Mouse (Mus musculus): ENCODE data around the gene Zfp574.
A peak's percentile ranks its signal among the peaks of the same experiment; 100 is the strongest.

Gene Zfp574

DNA sequence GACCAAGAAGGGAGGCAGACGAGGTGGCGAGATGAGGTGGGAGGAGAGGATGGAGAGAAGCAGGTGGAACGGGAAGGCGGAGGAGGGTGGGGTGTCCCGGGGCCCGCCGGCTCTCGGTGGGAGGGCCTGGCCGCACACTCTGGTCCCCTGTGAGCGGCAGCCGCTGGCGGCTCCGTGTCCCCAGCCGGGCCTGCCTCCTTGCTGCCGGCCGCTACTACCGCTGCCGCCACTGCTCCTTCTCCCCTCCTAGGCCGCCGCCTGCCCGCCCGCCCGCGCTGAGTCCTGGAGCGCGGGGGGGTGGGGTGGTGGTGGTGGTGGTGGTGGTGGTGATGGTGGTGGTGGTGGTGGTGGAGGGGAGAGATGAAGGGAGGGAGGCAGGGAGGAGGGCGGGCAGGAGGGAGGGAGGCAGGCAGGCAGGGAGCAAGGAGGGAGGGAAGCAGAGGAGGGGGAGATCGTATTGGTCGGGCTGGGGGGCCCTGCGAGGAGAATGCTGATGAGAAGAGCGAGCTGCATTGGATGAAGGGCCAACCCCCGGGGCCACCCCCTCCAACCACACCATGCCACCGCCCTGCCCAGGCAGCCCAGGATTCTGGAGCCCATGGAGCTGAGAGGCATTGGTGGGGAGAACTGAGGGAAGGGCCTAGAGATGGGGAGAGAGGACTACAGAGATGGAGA is 486 bp downstream of the Zfp574 start:
- no peak for DNase-seq (ENCODE audit: low spot score in 2 of 2)

- no peak for DNase-seq (ENCODE audit: low spot score in 2 of 2)
Observed at GRCm38 (mm10) chr7:25073924-25074323, 1.6 kb downstream of the Zfp574 start.

DNA sequence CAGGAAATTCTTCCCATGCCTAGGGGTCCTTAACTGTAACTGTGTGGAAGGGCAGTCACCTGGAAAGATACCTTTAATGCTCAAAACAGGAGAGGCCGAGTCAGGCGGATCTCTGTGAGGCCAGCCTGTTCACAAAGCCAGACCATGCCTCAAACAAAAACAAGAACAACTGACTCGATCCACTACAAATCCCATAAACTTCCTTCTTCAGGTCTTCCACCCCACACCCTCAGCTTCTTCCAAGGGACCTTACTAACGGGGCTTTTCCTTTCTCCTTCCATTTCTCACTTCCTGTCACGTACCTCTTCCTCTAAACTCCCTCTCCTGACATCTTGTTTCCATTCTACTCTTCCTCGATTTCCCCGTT is 3.9 kb downstream of the Zfp574 start:
- DNase-seq (ENCODE audit: low spot score in 2 of 2): no peak

GRCm38 (mm10) chr7:25076663-25077413 is 4.5 kb downstream of the Zfp574 start:
- peak; percentile 97 to 98 for DNase-seq (ENCODE audit: low spot score in 2 of 2)

- no peak for DNase-seq (ENCODE audit: low spot score in 2 of 2)
Observed at GRCm38 (mm10) chr7:25077414-25077755, 5.0 kb downstream of the Zfp574 start.

GRCm38 (mm10) chr7:25079496-25080026 is 7.2 kb downstream of the Zfp574 start:
- DNase-seq (ENCODE audit: low spot score in 2 of 2): no peak

DNA sequence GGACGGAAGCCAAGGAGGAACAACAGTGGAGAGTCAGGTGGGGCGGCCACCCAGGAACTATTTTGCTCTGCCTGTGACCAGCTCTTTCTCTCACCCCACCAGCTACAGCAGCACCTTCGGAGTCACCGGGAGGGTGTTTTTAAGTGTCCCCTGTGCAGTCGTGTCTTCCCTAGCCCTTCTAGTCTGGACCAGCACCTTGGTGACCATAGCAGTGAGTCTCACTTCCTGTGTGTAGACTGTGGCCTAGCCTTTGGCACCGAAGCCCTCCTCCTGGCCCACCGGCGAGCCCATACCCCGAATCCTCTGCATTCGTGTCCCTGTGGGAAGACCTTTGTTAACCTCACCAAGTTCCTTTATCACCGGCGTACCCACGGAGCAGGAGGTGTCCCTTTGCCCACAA is 8.1 kb downstream of the Zfp574 start:
- no peak for DNase-seq (ENCODE audit: low spot score in 2 of 2)

GRCm38 (mm10) chr7:25082510-25082909 is 10.1 kb downstream of the Zfp574 start:
- DNase-seq (ENCODE audit: low spot score in 2 of 2): no peak

- DNase-seq (ENCODE audit: low spot score in 2 of 2): no peak
Observed at GRCm38 (mm10) chr7:25084621-25085020, 12.3 kb downstream of the Zfp574 start.

- no peak for DNase-seq (ENCODE audit: low spot score in 2 of 2)
Observed at GRCm38 (mm10) chr7:25086656-25087055, 14.3 kb downstream of the Zfp574 start.

GRCm38 (mm10) chr7:25087256-25087912 is 15.0 kb downstream of the Zfp574 start:
- no peak for DNase-seq (ENCODE audit: low spot score in 2 of 2)

DNA sequence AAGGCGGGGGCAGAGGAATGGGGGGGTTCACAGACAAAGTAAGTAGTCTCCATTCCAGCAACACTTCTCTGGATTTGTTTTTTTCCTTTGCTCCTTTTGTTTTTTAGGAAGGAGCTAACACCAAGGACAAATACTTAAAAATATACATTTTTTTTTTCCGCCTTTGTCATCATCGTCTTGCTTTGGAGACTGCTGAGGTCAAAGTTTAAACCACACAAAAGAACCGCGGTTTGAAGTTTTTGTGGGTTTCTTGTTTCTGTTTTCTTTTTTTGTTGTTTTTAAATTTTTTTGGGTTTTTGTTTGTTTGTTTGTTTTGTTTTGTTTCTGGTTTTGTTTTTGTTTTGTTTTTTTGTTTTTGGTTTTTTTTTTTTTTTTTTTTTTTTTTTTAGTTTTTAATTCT is 15.6 kb downstream of the Zfp574 start:
- DNase-seq (ENCODE audit: low spot score in 2 of 2): no peak

- no peak for DNase-seq (ENCODE audit: low spot score in 2 of 2)
Observed at GRCm38 (mm10) chr7:25088531-25088930, 16.2 kb downstream of the Zfp574 start.

GRCm38 (mm10) chr7:25088968-25089367 is 16.6 kb downstream of the Zfp574 start:
- DNase-seq (ENCODE audit: low spot score in 2 of 2): no peak

DNA sequence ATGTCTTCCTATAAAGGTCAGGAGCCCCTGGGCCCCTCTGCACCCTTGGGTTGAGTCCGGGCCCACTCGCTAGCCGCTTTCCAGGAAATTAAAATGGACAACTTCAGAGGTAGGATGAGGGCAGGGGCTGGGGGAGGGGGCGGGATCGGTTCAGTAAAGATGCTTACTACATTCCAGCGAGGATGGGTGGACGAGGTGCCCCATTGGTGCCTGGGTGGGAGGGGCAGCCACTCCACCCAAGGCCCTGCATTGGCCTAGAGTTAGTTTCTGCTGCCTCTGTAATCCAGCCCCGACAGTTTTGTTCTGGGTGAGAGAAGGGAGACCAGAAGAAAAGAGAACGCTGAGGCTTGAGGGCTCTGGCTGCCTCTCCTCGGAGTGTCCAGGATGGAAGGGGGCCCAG is 17.5 kb downstream of the Zfp574 start:
- DNase-seq (ENCODE audit: low spot score in 2 of 2): no peak

GRCm38 (mm10) chr7:25098169-25098568 is 25.8 kb downstream of the Zfp574 start:
- DNase-seq (ENCODE audit: low spot score in 2 of 2): no peak

DNA sequence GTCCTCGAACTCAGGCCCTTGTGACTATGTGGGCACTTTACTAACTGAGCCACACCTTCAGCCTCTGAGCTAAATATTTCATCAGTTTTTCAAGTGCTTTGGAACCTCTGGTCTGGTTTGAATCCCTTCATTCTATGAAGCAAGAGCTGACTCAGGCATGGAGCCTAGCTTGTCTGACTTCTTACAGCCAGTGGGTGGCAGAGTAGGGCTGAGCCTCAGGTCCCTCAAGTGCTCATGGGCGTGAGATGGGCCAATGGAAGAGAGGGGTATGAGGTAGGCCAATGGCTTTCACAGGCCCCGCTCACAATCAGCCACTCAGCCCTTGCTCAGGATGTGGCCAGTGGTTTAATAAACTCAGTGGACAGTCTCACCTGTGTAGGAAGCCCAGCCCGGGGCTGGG is 27.2 kb downstream of the Zfp574 start:
- no peak for DNase-seq (ENCODE audit: low spot score in 2 of 2)

GRCm38 (mm10) chr7:25105411-25106160 is 33.2 kb downstream of the Zfp574 start:
- peak in 1 of 2 experiments; percentile 41 for DNase-seq (ENCODE audit: low spot score in 2 of 2)

DNA sequence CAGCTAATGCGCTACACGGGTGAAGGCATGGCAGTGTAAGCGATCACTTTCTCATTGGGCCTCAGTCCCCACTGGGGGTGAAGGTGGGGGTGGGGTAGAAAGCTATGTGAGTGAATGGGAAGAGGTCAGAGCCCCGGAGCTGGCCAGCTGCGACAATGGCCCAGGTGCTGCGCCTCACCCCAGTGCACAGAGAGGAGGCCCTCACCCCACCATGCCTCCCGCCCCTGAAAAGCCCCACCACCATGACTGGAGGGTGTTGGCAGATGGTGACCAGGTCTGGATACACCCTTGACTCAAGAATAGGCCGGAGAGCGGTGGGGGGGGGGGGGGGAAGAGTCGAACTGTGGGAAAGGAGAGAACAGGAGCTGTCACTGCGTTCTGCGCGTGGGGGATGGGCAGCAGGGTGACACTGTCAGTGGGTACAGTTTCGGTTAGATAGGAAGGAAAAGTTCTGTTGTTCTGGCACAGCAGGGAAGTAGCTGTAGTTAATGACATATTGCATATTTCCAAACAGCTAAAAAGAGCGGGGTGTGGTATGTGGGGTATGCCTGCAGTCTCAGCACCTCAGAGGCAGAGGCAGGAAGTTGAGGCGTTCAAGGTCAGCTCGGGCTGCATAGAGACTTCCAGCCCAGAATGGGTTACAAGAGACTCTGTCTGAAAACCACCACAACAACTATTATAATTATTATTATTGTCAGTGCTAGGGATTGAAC is 34.6 kb downstream of the Zfp574 start:
- DNase-seq (ENCODE audit: low spot score in 2 of 2): no peak

GRCm38 (mm10) chr7:25109355-25109754 is 37.0 kb downstream of the Zfp574 start:
- no peak for DNase-seq (ENCODE audit: low spot score in 2 of 2)

DNA sequence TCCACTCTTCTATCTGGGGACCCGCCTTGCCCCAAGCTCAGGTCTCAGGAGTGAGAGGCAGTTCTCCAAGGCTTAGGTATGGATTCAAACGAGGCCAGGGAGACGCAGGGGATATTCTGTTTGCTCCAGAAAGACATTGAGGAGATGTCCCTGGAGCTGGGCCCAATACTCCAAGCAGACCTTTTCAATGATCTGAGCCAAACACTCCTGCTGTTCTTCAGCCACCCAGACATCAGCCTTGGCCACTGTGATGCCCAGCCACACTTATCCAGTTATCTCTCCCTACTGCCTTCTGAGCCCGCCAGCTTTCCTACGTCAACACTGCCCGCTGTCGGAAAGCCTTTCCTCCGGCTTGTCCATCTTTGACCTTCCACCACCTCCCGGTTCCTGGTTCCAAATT is 38.0 kb downstream of the Zfp574 start:
- DNase-seq (ENCODE audit: low spot score in 2 of 2): no peak
